Mouse (Mus musculus): ENCODE results near the gene Olfr872. TPM values are rescaled to one million over a fixed set of nuclear protein-coding genes. Genes with fewer than 3 reads are reported as not detected.
"Not testable (repeated sequence)": the region's sequence is repeated elsewhere in the genome, so short reads cannot be mapped to it uniquely, and the experiment has no call there.

Gene Olfr872
- not detected in 2 replicates for polyA plus RNA-seq (2015; fragmentation: Nextera tagmentation; extraction: Ambion mirVana)

GRCm38 (mm10) chr9:20236819-20237218 is at the start of gene Olfr872:
Gene Olfr872 (plus strand): TSS chr9:20237119.
- H3K27ac ChIP-seq (replicated peaks) = no peak within 1 kb of the TSS
- H3K4me2 ChIP-seq = no peak within 1 kb of the TSS
- no peak for ATAC-seq (ENCODE audit: low FRiP score)
- H3K9ac ChIP-seq (replicated peaks) = no peak within 1 kb of the TSS
- no peaks in the 10 kb centered on the region for H3K4me1 ChIP-seq
- no peak within 1 kb of the TSS for H3K4me3 ChIP-seq (replicated peaks)
- no peaks in the 10 kb centered on the region for H3K36me3 ChIP-seq
- no peaks in the 10 kb centered on the region for H3K27me3 ChIP-seq (replicated peaks)
- H3K9me3 ChIP-seq (replicated peaks) = 0 out of 2 replicates have a peak, but pooled peaks cover under 1% of the 10 kb centered on the region

GRCm38 (mm10) chr9:20202131-20202530 is 34.8 kb upstream of the Olfr872 start:
- H3K27ac ChIP-seq (replicated peaks) = no peak overlapping the region
- H3K9ac ChIP-seq (replicated peaks) = no peak overlapping the region
- H3K9me3 ChIP-seq (replicated peaks) = peaks cover 9% of the 10 kb centered on the region; the same call in 1 of the 2 replicates
- no peaks in the 10 kb centered on the region for H3K27me3 ChIP-seq (replicated peaks)
- WGBS = 50% methylated on average over 1 of the region's 1 CpGs
- H3K4me3 ChIP-seq (replicated peaks) = no peak overlapping the region
- H3K36me3 ChIP-seq = no peaks in the 10 kb centered on the region
- H3K4me2 ChIP-seq = no peak overlapping the region
- no peak for ATAC-seq (ENCODE audit: low FRiP score)
- no peaks in the 10 kb centered on the region for H3K4me1 ChIP-seq

DNA sequence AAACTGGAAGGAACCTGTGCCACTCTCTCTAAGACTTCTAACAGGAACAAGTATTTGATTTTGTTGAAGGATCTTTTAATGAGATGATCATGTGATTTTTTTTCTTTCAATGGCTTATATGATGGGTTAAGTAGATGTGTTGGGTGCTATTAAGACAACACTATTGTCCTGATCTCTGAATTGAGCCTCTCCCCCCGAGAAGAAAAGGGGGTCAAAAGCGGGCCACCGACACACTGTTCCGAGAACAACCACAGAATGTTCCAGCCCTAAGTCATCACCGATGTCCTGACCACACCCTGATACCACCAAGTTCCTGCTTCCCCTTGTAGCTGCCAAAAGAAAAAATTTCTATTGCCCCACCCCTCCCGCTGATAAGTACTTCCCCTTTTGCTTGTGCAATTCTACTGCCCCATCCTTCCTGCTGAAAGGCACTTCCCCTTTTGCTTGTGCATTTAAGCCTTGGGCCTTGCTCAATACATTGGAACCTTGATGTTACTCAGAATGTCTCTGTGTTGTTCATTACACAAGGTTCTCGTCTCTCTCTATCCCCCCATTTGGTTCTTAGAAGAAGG is 33.4 kb upstream of the Olfr872 start:
- 92% methylated on average over 7 of the region's 7 CpGs for WGBS
- not testable (repeated sequence) for H3K9ac ChIP-seq (replicated peaks); H3K36me3 ChIP-seq; ATAC-seq (ENCODE audit: low FRiP score); H3K4me1 ChIP-seq; H3K4me2 ChIP-seq; H3K27me3 ChIP-seq (replicated peaks); H3K27ac ChIP-seq (replicated peaks); H3K4me3 ChIP-seq (replicated peaks)
- H3K9me3 ChIP-seq (replicated peaks) = peaks cover 12% of the 10 kb centered on the region; the same call in 1 of the 2 replicates

DNA sequence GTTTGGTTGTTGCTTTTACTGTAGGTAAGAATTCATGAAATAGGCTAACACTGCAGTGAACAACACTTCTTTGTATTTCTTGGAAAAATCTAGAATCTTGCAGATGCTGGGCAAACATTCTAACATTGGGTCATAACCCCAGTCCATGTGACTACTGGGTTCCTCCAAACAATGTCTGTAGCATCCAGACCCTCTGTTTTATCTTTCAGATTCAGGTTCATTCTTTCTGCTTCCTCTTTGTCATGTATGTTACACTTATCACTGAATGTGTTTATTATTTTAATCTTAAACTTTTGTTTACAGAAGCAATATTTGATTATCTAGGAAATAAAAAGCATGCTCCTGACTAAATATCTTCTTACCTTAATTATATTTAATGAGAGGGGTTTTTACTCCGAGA is 26.1 kb upstream of the Olfr872 start:
- no peak overlapping the region for H3K9ac ChIP-seq (replicated peaks)
- H3K27me3 ChIP-seq (replicated peaks) = no peaks in the 10 kb centered on the region
- 67% methylated on average over 1 of the region's 1 CpGs for WGBS
- no peak for ATAC-seq (ENCODE audit: low FRiP score)
- 0 out of 2 replicates have a peak, but pooled peaks cover 9% of the 10 kb centered on the region for H3K9me3 ChIP-seq (replicated peaks)
- H3K36me3 ChIP-seq = no peaks in the 10 kb centered on the region
- H3K27ac ChIP-seq (replicated peaks) = no peak overlapping the region
- H3K4me3 ChIP-seq (replicated peaks) = no peak overlapping the region
- H3K4me2 ChIP-seq = no peak overlapping the region
- no peaks in the 10 kb centered on the region for H3K4me1 ChIP-seq

GRCm38 (mm10) chr9:20211477-20211876 is 25.4 kb upstream of the Olfr872 start:
- Histone ChIP-seq H3K9ac (replicated peaks) (no peak overlapping the region), H3K4me3 (replicated peaks) (no peak overlapping the region), H3K4me1 (no peaks in the 10 kb centered on the region), H3K36me3 (no peaks in the 10 kb centered on the region), H3K9me3 (replicated peaks) (0 out of 2 replicates have a peak, but pooled peaks cover 9% of the 10 kb centered on the region), H3K4me2 (no peak overlapping the region), H3K27ac (replicated peaks) (no peak overlapping the region), H3K27me3 (replicated peaks) (no peaks in the 10 kb centered on the region)
- no peak for ATAC-seq (ENCODE audit: low FRiP score)
- WGBS = 82% methylated on average over 2 of the region's 2 CpGs

DNA sequence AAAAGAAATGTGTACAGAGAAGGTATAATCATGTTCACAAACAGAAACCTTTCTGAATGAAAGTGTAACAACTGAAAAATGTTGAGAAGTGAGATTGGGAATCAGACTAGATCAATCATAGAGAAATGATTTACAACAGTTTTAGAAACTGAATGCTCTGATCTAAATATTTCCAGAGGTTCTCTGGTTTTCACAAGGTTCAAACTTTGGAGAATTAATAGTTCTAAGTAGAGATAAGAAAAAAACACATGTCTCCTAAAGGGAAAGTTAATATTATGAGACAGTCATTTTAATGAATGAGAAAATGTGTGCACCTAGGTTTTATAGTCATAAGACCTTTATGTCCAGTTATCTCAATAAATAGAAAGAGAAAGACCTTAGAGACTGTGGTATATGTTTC is 25.0 kb upstream of the Olfr872 start, which contains the start of gene Olfr871:
TSS of gene Olfr871 (plus strand) at position 301 of the 400 bp plus-strand sequence.
- ATAC-seq (ENCODE audit: low FRiP score) = no peak
- Histone ChIP-seq H3K9me3 (replicated peaks) (0 out of 2 replicates have a peak, but pooled peaks cover 8% of the 10 kb centered on the region), H3K9ac (replicated peaks) (no peak within 1 kb of the TSS), H3K4me3 (replicated peaks) (no peak within 1 kb of the TSS), H3K36me3 (no peaks in the 10 kb centered on the region), H3K27ac (replicated peaks) (no peak within 1 kb of the TSS), H3K4me2 (no peak within 1 kb of the TSS), H3K27me3 (replicated peaks) (no peaks in the 10 kb centered on the region), H3K4me1 (no peaks in the 10 kb centered on the region)

- H3K4me3 ChIP-seq (replicated peaks) = no peak overlapping the region
- 74% methylated on average over 2 of the region's 2 CpGs for WGBS
- no peak for ATAC-seq (ENCODE audit: low FRiP score)
Measured at GRCm38 (mm10) chr9:20237378-20237777, 459 bp downstream of the Olfr872 start.

DNA sequence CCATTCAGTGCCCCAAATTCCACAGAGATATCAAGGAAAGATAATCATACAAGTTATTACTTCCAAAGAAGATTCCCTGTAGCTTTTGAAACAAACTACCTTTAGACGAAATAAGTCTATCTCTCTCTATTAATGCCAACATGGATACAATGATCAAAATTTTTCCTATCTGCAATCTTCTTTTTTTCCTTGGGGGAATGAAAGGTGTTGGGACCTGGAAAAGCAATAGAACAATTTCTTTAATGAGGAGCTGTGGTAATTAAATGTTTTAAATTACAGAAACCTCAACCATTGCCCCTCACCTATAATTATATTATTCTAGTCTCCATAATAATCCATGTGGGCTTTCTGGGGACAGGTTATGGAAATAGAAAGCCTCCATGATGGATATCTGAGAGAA is 45.1 kb downstream of the Olfr872 start, which contains the start of gene Olfr39:
TSS of gene Olfr39 (plus strand) at position 301 of the 400 bp plus-strand sequence.
- Histone ChIP-seq H3K36me3 (no peaks in the 10 kb centered on the region), H3K27ac (replicated peaks) (no peak within 1 kb of the TSS), H3K27me3 (replicated peaks) (no peaks in the 10 kb centered on the region), H3K9ac (replicated peaks) (no peak within 1 kb of the TSS), H3K4me1 (no peaks in the 10 kb centered on the region), H3K4me3 (replicated peaks) (no peak within 1 kb of the TSS), H3K9me3 (replicated peaks) (no peaks in the 10 kb centered on the region), H3K4me2 (no peak within 1 kb of the TSS)
- no peak for ATAC-seq (ENCODE audit: low FRiP score)
- WGBS = 89% methylated on average over 1 of the region's 1 CpGs

More at GRCm38 (mm10) chr9:20237378-20237777, 459 bp downstream of the Olfr872 start:
- no peak overlapping the region for H3K4me2 ChIP-seq
- H3K27me3 ChIP-seq (replicated peaks) = no peaks in the 10 kb centered on the region
- no peak overlapping the region for H3K9ac ChIP-seq (replicated peaks)
- no peak overlapping the region for H3K27ac ChIP-seq (replicated peaks)
- H3K4me1 ChIP-seq = no peaks in the 10 kb centered on the region
- H3K9me3 ChIP-seq (replicated peaks) = no peaks in the 10 kb centered on the region
- H3K36me3 ChIP-seq = no peaks in the 10 kb centered on the region

DNA sequence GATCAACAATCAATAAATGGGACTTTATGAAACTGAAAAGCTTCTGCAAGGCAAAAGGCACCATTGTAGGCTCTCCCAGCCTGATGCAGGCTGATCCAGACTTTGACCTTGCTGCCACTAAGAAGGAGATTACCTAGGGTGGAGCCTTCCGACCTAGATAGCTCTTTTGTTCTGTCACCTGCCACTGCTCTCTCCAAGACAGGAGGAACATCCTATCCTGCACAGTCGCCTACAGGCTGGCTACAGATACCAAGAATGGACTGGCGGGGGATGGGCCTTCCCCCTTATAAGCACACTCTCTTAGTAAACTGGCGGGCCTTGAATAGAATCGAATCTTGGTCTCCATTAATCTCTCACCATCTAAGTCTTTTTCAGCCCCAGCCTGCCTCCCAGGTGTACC is 58.6 kb downstream of the Olfr872 start:
- WGBS = 84% methylated on average over 5 of the region's 5 CpGs
- H3K9me3 ChIP-seq (replicated peaks); H3K4me2 ChIP-seq; H3K9ac ChIP-seq (replicated peaks); ATAC-seq (ENCODE audit: low FRiP score); H3K27ac ChIP-seq (replicated peaks); H3K4me1 ChIP-seq; H3K27me3 ChIP-seq (replicated peaks); H3K4me3 ChIP-seq (replicated peaks); H3K36me3 ChIP-seq: not testable (repeated sequence)

DNA sequence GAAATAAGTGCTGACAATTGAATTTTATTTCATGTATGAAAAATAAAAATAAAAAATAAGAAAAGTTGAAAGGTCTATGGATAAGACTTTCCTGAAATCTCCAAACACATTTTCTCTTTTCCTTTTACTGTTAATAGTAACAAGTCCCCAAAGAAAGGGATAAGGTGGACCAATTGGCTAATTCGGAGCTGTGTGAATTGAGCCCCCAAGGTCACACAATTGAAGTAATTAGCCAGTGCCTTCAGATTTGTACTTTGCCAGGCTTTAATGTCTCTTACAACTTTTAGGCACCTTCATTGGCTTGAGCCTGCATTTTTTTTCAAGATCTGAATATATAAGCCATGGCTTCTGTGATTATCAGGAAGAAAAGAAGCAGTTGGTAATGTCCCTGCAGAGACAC is 61.3 kb downstream of the Olfr872 start, which contains the start of gene Olfr873:
TSS of gene Olfr873 (plus strand) at position 301 of the 400 bp plus-strand sequence.
- WGBS = 91% methylated on average over 1 of the region's 1 CpGs
- ATAC-seq (ENCODE audit: low FRiP score) = no peak
- no peak within 1 kb of the TSS for H3K27ac ChIP-seq (replicated peaks)
- no peak within 1 kb of the TSS for H3K9ac ChIP-seq (replicated peaks)
- no peak within 1 kb of the TSS for H3K4me3 ChIP-seq (replicated peaks)
- no peaks in the 10 kb centered on the region for H3K27me3 ChIP-seq (replicated peaks)
- H3K4me1 ChIP-seq = no peaks in the 10 kb centered on the region
- no peaks in the 10 kb centered on the region for H3K9me3 ChIP-seq (replicated peaks)
- no peaks in the 10 kb centered on the region for H3K36me3 ChIP-seq
- H3K4me2 ChIP-seq = no peak within 1 kb of the TSS
